Mouse (Mus musculus) MEL (cell line): ENCODE results near the gene Fgfr2. TPM values are rescaled to one million over a fixed set of nuclear protein-coding genes. Genes with fewer than 3 reads are reported as not detected.
A peak's percentile ranks its signal among the peaks of the same experiment; 100 is the strongest.

ENCODE experiments used
- DNase-seq: peaks from one replicate; pipeline ENCODE4 v3.0.0; 2011; ENCODE audit warnings: low read depth, low spot score
- H3K27ac ChIP-seq: 2 replicates; pipeline ENCODE4 v1.5.1; 2012; ENCODE audit warnings: low read depth, mild to moderate bottlenecking, control low read depth, low read length, moderate library complexity; ENCODE audit not compliant: control insufficient read depth
- H3K27me3 ChIP-seq, 2 experiments: fragments of 150-350 bp in 1 of 2; sonication (generic) in 1 of 2; 2 replicates each; pipeline ENCODE4 v1.6.1; 2012; ENCODE audit warnings: low read length in 2 of 2, mild to moderate bottlenecking in 2 of 2, improper control_type of control experiment in 1 of 2, moderate library complexity in 1 of 2; ENCODE audit not compliant: insufficient read depth in 2 of 2, control insufficient read depth in 1 of 2
- H3K36me3 ChIP-seq, 2 experiments: 2 replicates each; pipeline ENCODE4 v1.6.1; 2012 to 2014; ENCODE audit warnings: low read length in 2 of 2, improper control_type of control experiment in 1 of 2, inconsistent platforms in 1 of 2, mild to moderate bottlenecking in 1 of 2; ENCODE audit not compliant: insufficient read depth in 2 of 2, control insufficient read depth in 1 of 2
- H3K4me1 ChIP-seq, 2 experiments: fragments of 150-350 bp in 1 of 2; sonication (generic) in 1 of 2; 2 replicates each; pipeline ENCODE4 v1.6.1; 2012; ENCODE audit warnings: low read length in 2 of 2, improper control_type of control experiment in 1 of 2, mild to moderate bottlenecking in 1 of 2; ENCODE audit not compliant: insufficient read depth in 2 of 2, control insufficient read depth in 1 of 2
- H3K4me3 ChIP-seq, 2 experiments: fragments of 150-350 bp in 1 of 2; sonication (generic) in 1 of 2; 2 replicates each; pipeline ENCODE4 v1.5.1; 2012; ENCODE audit warnings: low read depth in 2 of 2, low read length in 2 of 2, mild to moderate bottlenecking in 2 of 2, moderate library complexity in 2 of 2, control low read depth in 1 of 2, improper control_type of control experiment in 1 of 2; ENCODE audit not compliant: control insufficient read depth in 1 of 2, insufficient read depth in 1 of 2
- H3K79me2 ChIP-seq: 2 replicates; pipeline ENCODE4 v1.6.1; 2012; ENCODE audit warnings: mild to moderate bottlenecking, low read length, moderate library complexity; ENCODE audit not compliant: control insufficient read depth, poor library complexity, insufficient read depth
- H3K9ac ChIP-seq: 2 replicates; pipeline ENCODE4 v1.6.1; 2012; ENCODE audit warnings: low read depth, mild to moderate bottlenecking, control low read depth, low read length, moderate library complexity; ENCODE audit not compliant: control insufficient read depth, poor library complexity, severe bottlenecking
- H3K9me3 ChIP-seq: fragments of 150-350 bp; sonication (generic); replicated peaks from 2 replicates; pipeline ENCODE4 v1.6.1; 2012; ENCODE audit warnings: mild to moderate bottlenecking, low read length, improper control_type of control experiment, moderate library complexity; ENCODE audit not compliant: insufficient read depth
- CHD1 ChIP-seq: IDR thresholded peaks from 2 replicates; pipeline ENCODE4 v1.6.1; 2012; ENCODE audit warnings: low read depth, mild to moderate bottlenecking, inconsistent platforms, low read length, improper control_type of control experiment
- ELF1 ChIP-seq: IDR thresholded peaks from 2 replicates; pipeline ENCODE4 v1.6.1; 2014; ENCODE audit warnings: low read depth, mild to moderate bottlenecking, inconsistent platforms, low read length, improper control_type of control experiment, moderate library complexity
- ETS1 ChIP-seq: IDR thresholded peaks from 2 replicates; pipeline ENCODE4 v1.6.1; 2012; ENCODE audit warnings: low read depth, mild to moderate bottlenecking, inconsistent platforms, low read length, improper control_type of control experiment, moderate library complexity
- GABPA ChIP-seq: IDR thresholded peaks from 2 replicates; pipeline ENCODE4 v1.6.1; 2012; ENCODE audit warnings: low read depth, mild to moderate bottlenecking, inconsistent platforms, low read length, improper control_type of control experiment, moderate library complexity
- GATA1 ChIP-seq: IDR thresholded peaks from 2 replicates; pipeline ENCODE4 v1.6.1; 2011; ENCODE audit warnings: low read depth, low read length, improper control_type of control experiment
- KAT2A ChIP-seq: conservative IDR thresholded peaks from 2 replicates; pipeline ENCODE4 v1.6.1; 2012; ENCODE audit warnings: low read depth, low read length, improper control_type of control experiment, inconsistent platforms
- MAX ChIP-seq: IDR thresholded peaks from 2 replicates; pipeline ENCODE4 v1.6.1; 2011; ENCODE audit warnings: low read length, improper control_type of control experiment
- MAZ ChIP-seq: IDR thresholded peaks from 2 replicates; pipeline ENCODE4 v1.6.1; 2012; ENCODE audit warnings: low read depth, mild to moderate bottlenecking, inconsistent platforms, low read length, improper control_type of control experiment
- MEF2A ChIP-seq: IDR thresholded peaks from 2 replicates; pipeline ENCODE4 v1.6.1; 2014; ENCODE audit warnings: low read depth, mild to moderate bottlenecking, inconsistent platforms, low read length, improper control_type of control experiment; ENCODE audit not compliant: poor library complexity, insufficient replicate concordance, severe bottlenecking; ENCODE audit errors: extremely low read depth
- MYB ChIP-seq: IDR thresholded peaks from 2 replicates; pipeline ENCODE4 v1.6.1; 2011; ENCODE audit warnings: mild to moderate bottlenecking, low read depth, low read length, improper control_type of control experiment
- MYC ChIP-seq: IDR thresholded peaks from 2 replicates; pipeline ENCODE4 v1.6.1; 2011; ENCODE audit warnings: low read depth, mild to moderate bottlenecking, low read length, improper control_type of control experiment, moderate library complexity
- POLR2A ChIP-seq, 2 experiments: IDR thresholded peaks; 2 replicates each; pipeline ENCODE4 v1.6.1; 2011 to 2012; ENCODE audit warnings: low read length in 2 of 2, mild to moderate bottlenecking in 2 of 2, control low read depth in 1 of 2, improper control_type of control experiment in 1 of 2, low read depth in 1 of 2, moderate library complexity in 1 of 2; ENCODE audit not compliant: control insufficient read depth in 1 of 2, insufficient read depth in 1 of 2, poor library complexity in 1 of 2
- POLR2AphosphoS2 ChIP-seq: IDR thresholded peaks from 2 replicates; pipeline ENCODE4 v1.6.1; 2011; ENCODE audit warnings: low read length, improper control_type of control experiment
- SMC3 ChIP-seq: IDR thresholded peaks from 2 replicates; pipeline ENCODE4 v1.6.1; 2011; ENCODE audit warnings: low read depth, low read length, improper control_type of control experiment
- TBP ChIP-seq: IDR thresholded peaks from 2 replicates; pipeline ENCODE4 v1.8.0; 2011; ENCODE audit warnings: low read depth, low read length, improper control_type of control experiment
- UBTF ChIP-seq: IDR thresholded peaks from 2 replicates; pipeline ENCODE4 v1.6.1; 2012; ENCODE audit warnings: low read depth, mild to moderate bottlenecking, inconsistent platforms, low read length, improper control_type of control experiment, moderate library complexity, borderline replicate concordance; ENCODE audit not compliant: insufficient read depth
- USF2 ChIP-seq, 2 experiments: IDR thresholded peaks; 2 replicates each; pipeline ENCODE4 v1.6.1; 2011 to 2012; ENCODE audit warnings: improper control_type of control experiment in 2 of 2, low read length in 2 of 2, borderline replicate concordance in 1 of 2, inconsistent platforms in 1 of 2, low read depth in 1 of 2, mild to moderate bottlenecking in 1 of 2; ENCODE audit not compliant: insufficient read depth in 1 of 2
- ZKSCAN1 ChIP-seq: IDR thresholded peaks from 2 replicates; pipeline ENCODE4 v1.6.1; 2012; ENCODE audit warnings: low read depth, mild to moderate bottlenecking, inconsistent platforms, low read length, improper control_type of control experiment, moderate library complexity
- ZNF384 ChIP-seq: IDR thresholded peaks from 2 replicates; pipeline ENCODE4 v1.6.1; 2012; ENCODE audit warnings: low read depth, mild to moderate bottlenecking, inconsistent platforms, low read length, improper control_type of control experiment
- polyA plus RNA-seq, 2 experiments: library from polyadenylated mRNA; stranded (reverse) in 1 of 2; unstranded in 1 of 2; fragments of >175 nt in 1 of 2; fragments of >200 nt in 1 of 2; gene quantifications; 2 replicates each; pipeline versions ENCODE4 v1.2.1 to v1.2.4; 2012; ENCODE audit warnings: low replicate concordance in 2 of 2, low read depth in 1 of 2; ENCODE audit not compliant: insufficient read length in 2 of 2, insufficient read depth in 1 of 2, missing spikeins in 1 of 2
- total RNA-seq: library from RNA; depleted of rRNA; stranded (reverse); fragments of 300-350 nt; gene quantifications from 2 replicates; pipeline ENCODE4 v1.2.3, GENCODE M21; 2012

Gene Fgfr2
- total and polyA plus RNA-seq, 3 experiments, result not detected

GRCm38 (mm10) chr7:130865613-130866591 is 2257.2 kb downstream of the Fgfr2 start, which contains the start of gene Plekha1:
Gene Plekha1 (plus strand): TSS chr7:130865756.
- H3K79me2 ChIP-seq, result no peaks in the 10 kb centered on the region
- DNase-seq, result no peak
- H3K9me3 ChIP-seq, result no peaks in the 10 kb centered on the region
- no peak for TF ChIP-seq USF2 (IDR thresholded peaks at IDR 0.05; ENCODE audit: borderline replicate concordance in 1 of 2, insufficient read depth in 1 of 2, low read depth in 1 of 2, low read length in 2 of 2)
- no peak for TF ChIP-seq ETS1
- TF ChIP-seq POLR2AphosphoS2, result no peak
- TF ChIP-seq MAZ, result no peak
- no peak for TF ChIP-seq CHD1
- no peak for TF ChIP-seq ZNF384
- peak in 1 of 2 experiments; percentile 39; a peak in 1 of 4 replicates for TF ChIP-seq POLR2A (IDR thresholded peaks at IDR 0.05; ENCODE audit: control insufficient read depth in 1 of 2, insufficient read depth in 1 of 2, low read depth in 1 of 2, low read length in 2 of 2, poor library complexity in 1 of 2)
- H3K4me1 ChIP-seq, result no peaks in the 10 kb centered on the region
- no peak within 1 kb of the TSS for H3K27ac ChIP-seq
- H3K36me3 ChIP-seq, result no peaks in the 10 kb centered on the region
- no peak within 1 kb of the TSS for H3K4me3 ChIP-seq
- no peaks in the 10 kb centered on the region; a peak in 1 of 4 replicates for H3K27me3 ChIP-seq
- no peak within 1 kb of the TSS for H3K9ac ChIP-seq

GRCm38 (mm10) chr7:130864711-130865110 is 2258.4 kb downstream of the Fgfr2 start:
- Histone ChIP-seq H3K9me3 (no peaks in the 10 kb centered on the region), H3K27ac (no peak overlapping the region), H3K4me3 (no peak overlapping the region), H3K27me3 (no peaks in the 10 kb centered on the region), H3K36me3 (no peaks in the 10 kb centered on the region), H3K9ac (no peak overlapping the region), H3K4me1 (no peaks in the 10 kb centered on the region), H3K79me2 (no peaks in the 10 kb centered on the region)
- no peak for DNase-seq
- TF ChIP-seq MYB, result no peak
- no peak for TF ChIP-seq KAT2A
- TF ChIP-seq POLR2A (IDR thresholded peaks at IDR 0.05; ENCODE audit: control insufficient read depth in 1 of 2, insufficient read depth in 1 of 2, low read depth in 1 of 2, low read length in 2 of 2, poor library complexity in 1 of 2), result no peak
- TF ChIP-seq TBP, result no peak
- TF ChIP-seq GATA1, result no peak
- TF ChIP-seq MEF2A, result no peak
- TF ChIP-seq ELF1, result no peak
- no peak for TF ChIP-seq CHD1
- no peak for TF ChIP-seq MAX
- TF ChIP-seq UBTF, result no peak
- TF ChIP-seq ZKSCAN1, result no peak
- TF ChIP-seq MYC, result no peak
- TF ChIP-seq GABPA, result no peak
- TF ChIP-seq MAZ, result no peak
- no peak for TF ChIP-seq SMC3
